Mouse (Mus musculus) heart, postnatal 25 days (tissue): ENCODE results near the gene Slc4a11. TPM values are rescaled to one million over a fixed set of nuclear protein-coding genes. Genes with fewer than 3 reads are reported as not detected.

ENCODE experiments used
- DNase-seq: peaks from one replicate; pipeline ENCODE4 v3.0.0; 2022; ENCODE audit warnings: low spot score
- intact Hi-C: fragments of 180-260 bp; cut with DNase I; formaldehyde crosslinking; loops from one replicate; pipeline ENCODE4 v1.15.1; 2025
- total RNA-seq, 2 experiments: library from RNA; stranded (reverse); gene quantifications; 2 replicates each; pipeline ENCODE4 v1.2.3; 2021

Slc4a11 gene
- total RNA-seq, 2 experiments from 2014 or later: 0.36 to 0.55 TPM

DNA sequence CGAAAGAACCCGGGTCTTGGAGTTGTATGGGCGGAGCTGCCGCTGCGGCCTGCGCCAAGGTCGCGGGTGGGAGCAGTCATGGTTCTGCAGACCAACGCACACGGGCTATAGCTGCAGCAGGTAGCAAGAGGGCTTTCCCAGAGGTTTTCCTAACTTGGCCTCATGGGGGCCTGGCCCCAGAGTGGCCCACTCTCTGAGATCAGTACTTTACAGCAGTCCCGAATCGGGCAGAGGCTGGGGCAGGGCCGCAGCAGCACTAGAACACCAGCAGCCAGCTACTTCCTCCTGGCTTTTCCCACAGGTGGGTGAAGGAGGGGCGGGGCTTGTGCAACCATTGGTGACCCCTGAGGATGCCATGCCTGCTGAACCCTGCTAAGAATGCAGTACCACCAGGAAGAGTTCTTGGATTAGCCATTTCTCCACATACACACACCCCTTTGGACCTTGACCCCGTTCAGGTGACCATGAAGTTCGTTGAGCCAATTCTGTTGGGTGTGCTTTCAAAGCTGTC is 59.2 kb downstream of the Slc4a11 start:
- intact Hi-C loops: no loop called here
- no peak for DNase-seq

DNA sequence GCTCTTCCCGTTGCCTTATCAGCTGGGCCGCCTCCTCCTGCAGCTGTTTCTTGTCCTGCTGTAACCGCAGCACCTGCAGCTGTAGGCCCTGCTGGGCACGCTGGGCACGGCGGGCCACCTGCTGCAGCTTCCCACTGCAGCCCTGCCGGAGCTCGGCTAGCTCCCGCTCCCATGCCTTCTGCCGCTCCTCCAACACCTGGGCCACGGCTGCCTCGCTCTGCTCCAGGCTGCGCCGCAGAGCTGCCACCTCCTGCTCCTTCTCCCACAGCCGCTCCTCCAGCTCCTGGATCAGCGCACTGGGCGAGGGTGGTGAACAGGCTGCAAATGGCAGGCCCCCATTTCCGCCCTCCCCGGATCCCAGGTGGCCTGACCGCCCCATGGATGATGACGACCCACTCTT is 61.5 kb downstream of the Slc4a11 start:
- intact Hi-C loops: no loop called here
- DNase-seq: no peak

DNA sequence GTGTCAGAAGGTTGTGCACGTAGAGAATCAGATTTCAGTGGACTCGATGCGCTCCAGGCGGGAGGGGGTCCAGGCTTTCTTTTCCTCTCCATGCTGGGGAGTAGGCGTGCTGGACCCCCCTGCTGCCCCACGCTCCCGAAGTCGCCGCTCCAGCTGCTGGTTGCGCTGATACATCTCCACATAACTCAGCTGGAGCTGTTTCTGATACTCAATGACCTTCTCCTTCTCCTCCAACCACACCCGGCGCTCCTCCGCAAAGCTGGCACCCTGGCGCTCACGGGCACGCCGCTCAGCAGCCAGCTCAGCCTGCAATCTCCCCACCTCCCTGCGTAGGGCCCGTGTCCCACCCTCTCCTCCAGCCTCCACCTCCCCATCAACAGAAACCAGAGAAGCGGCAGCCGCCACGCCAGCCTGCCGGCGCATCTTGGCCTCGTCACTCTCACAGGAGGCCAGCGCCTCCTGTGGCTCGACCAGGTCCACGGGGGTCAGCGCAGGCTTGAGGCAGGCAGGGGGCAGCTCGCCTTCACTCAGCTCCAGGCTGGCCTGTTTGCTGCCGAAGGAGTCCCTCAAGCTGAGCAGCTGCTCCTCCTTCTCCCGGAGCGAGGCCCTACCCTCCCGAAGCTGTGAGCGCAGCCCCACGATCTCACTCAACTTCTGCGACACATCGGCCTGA is 62.4 kb downstream of the Slc4a11 start:
- intact Hi-C loops: no loop called here
- no peak for DNase-seq

Other genes with a start within 250 kb of the Slc4a11 start
- 10 to 100 TPM; 47.4 to 51.4 TPM for gene Ptpra, start 247.2 kb downstream of the Slc4a11 start, total RNA-seq
- gene Mrps26, start 133.8 kb downstream of the Slc4a11 start, total RNA-seq: 10 to 100 TPM; 73.0 to 73.7 TPM
- gene Oxt, start 121.3 kb downstream of the Slc4a11 start, total RNA-seq: not detected
- gene Avp, start 115.0 kb downstream of the Slc4a11 start, total RNA-seq: 1 to 10 TPM; 2.1 to 2.7 TPM
- 1 to 10 TPM; 7.7 to 8.5 TPM for gene Fastkd5, start 67.5 kb downstream of the Slc4a11 start, total RNA-seq
- 1 to 10 TPM; 4.0 to 4.2 TPM for gene Ubox5, start 67.5 kb downstream of the Slc4a11 start, total RNA-seq
- 1 to 10 TPM; 4.0 to 4.2 TPM for gene Lzts3, start 54.7 kb downstream of the Slc4a11 start, total RNA-seq
- gene Ddrgk1, start 32.9 kb downstream of the Slc4a11 start, total RNA-seq: 10 to 100 TPM; 62.1 to 63.9 TPM
- 10 to 100 TPM; 18.2 to 24.1 TPM for gene Itpa, start 29.9 kb downstream of the Slc4a11 start, total RNA-seq
- 10 to 100 TPM; 50.4 to 55.0 TPM for gene 4930402H24Rik, start 208.9 kb upstream of the Slc4a11 start, total RNA-seq
- 10 to 100 TPM; 23.1 to 27.1 TPM for gene Atrn, start 209.0 kb upstream of the Slc4a11 start, total RNA-seq